Mouse (Mus musculus): ENCODE measurements around the gene Dnah12. TPM values are rescaled to one million over a fixed set of nuclear protein-coding genes. Genes with fewer than 3 reads are reported as not detected.

Dnah12 gene
- polyA plus RNA-seq, 1 experiment from 2014 or later = 0.07 TPM

Small RNAs within 50 kb of the gene (microRNA-seq; reads per million reads assigned to microRNA genes)
- gene Mir7672 (ENCODE audit: borderline number of aligned reads) = 2.1 reads per million

Other genes starting within 250 kb of the Dnah12 start
- 27.5 and 28.4 TPM in 2 replicates for gene Slmap, start 158.3 kb upstream of the Dnah12 start, polyA plus RNA-seq (2014; fragmentation: Nextera tagmentation; extraction: Ambion mirVana)
- gene Dennd6a, start 119.4 kb upstream of the Dnah12 start, polyA plus RNA-seq (2014; fragmentation: Nextera tagmentation; extraction: Ambion mirVana) = 24.8 and 27.8 TPM in 2 replicates
- 347 and 363 TPM in 2 replicates for gene Arf4, start 55.2 kb upstream of the Dnah12 start, polyA plus RNA-seq (2014; fragmentation: Nextera tagmentation; extraction: Ambion mirVana)
- gene Pde12, start 23.4 kb upstream of the Dnah12 start, polyA plus RNA-seq (2014; fragmentation: Nextera tagmentation; extraction: Ambion mirVana) = 15.1 and 16.7 TPM in 2 replicates
- gene Asb14, start 201.3 kb downstream of the Dnah12 start, polyA plus RNA-seq (2014; fragmentation: Nextera tagmentation; extraction: Ambion mirVana) = not detected in 2 replicates

All from liver, embryonic 11.5 days (tissue).